Mouse (Mus musculus) heart, embryonic 16.5 days (tissue): ENCODE measurements around the gene Ndrg3. TPM values are rescaled to one million over a fixed set of nuclear protein-coding genes. Genes with fewer than 3 reads are reported as not detected.
A peak's percentile ranks its signal among the peaks of the same experiment; 100 is the strongest.

ENCODE experiments used
- ATAC-seq: fragments of 200-750 bp; cut with Nextera tagmentation; replicated peaks from 2 replicates; pipeline ENCODE4 v1.8.0; 2017; ENCODE audit warnings: moderate number of reproducible peaks; ENCODE audit not compliant: insufficient read depth, low FRiP score; ENCODE audit errors: extremely low read depth
- H3K27ac ChIP-seq: fragments of 300-500 bp; sonication (generic); 2 replicates; pipeline ENCODE4 v1.5.1; 2014; ENCODE audit warnings: mild to moderate bottlenecking, low read length, control low read depth, moderate library complexity
- H3K27me3 ChIP-seq: fragments of 300-500 bp; sonication (generic); 2 replicates; pipeline ENCODE4 v1.6.1; 2014; ENCODE audit warnings: low read length, mixed read lengths; ENCODE audit not compliant: control insufficient read depth, insufficient read depth
- H3K36me3 ChIP-seq: fragments of 300-500 bp; sonication (generic); 2 replicates; pipeline ENCODE4 v1.6.1; 2014; ENCODE audit not compliant: control insufficient read depth, insufficient read depth
- H3K4me1 ChIP-seq: fragments of 300-500 bp; sonication (generic); 2 replicates; pipeline ENCODE4 v1.6.1; 2014; ENCODE audit warnings: low read length, mixed read lengths; ENCODE audit not compliant: control insufficient read depth, insufficient read depth
- H3K4me2 ChIP-seq: fragments of 300-500 bp; sonication (generic); 2 replicates; pipeline ENCODE4 v1.6.1; 2014; ENCODE audit warnings: low read depth, mild to moderate bottlenecking, control low read depth, low read length
- H3K4me3 ChIP-seq: fragments of 300-500 bp; sonication (generic); 2 replicates; pipeline ENCODE4 v1.5.1; 2014; ENCODE audit warnings: mild to moderate bottlenecking, control low read depth, low read length
- H3K9ac ChIP-seq: fragments of 300-500 bp; sonication (generic); 2 replicates; pipeline ENCODE4 v1.6.1; 2014; ENCODE audit warnings: low read length, control low read depth
- H3K9me3 ChIP-seq: fragments of 300-500 bp; sonication (generic); replicated peaks from 2 replicates; pipeline ENCODE4 v1.6.1; 2016; ENCODE audit warnings: low read length; ENCODE audit not compliant: control insufficient read depth
- WGBS: fragments of 180-500 bp; shearing (Covaris S2); extraction: QIAGEN DNeasy Blood & Tissue Kit; methylation state at CpG from one replicate; pipeline ENCODE4 v1.1.7; 2014; 5-methylcytosine and 5-hydroxymethylcytosine counted together
- polyA plus RNA-seq: library from polyadenylated mRNA; unstranded; fragments of >200 nt; fragmentation: Nextera tagmentation; extraction: Ambion mirVana; gene quantifications from 2 replicates; pipeline ENCODE4 v1.2.1, GENCODE M21; 2015

Gene Ndrg3
- polyA plus RNA-seq, 1 experiment from 2014 or later: 60.0 TPM

DNA sequence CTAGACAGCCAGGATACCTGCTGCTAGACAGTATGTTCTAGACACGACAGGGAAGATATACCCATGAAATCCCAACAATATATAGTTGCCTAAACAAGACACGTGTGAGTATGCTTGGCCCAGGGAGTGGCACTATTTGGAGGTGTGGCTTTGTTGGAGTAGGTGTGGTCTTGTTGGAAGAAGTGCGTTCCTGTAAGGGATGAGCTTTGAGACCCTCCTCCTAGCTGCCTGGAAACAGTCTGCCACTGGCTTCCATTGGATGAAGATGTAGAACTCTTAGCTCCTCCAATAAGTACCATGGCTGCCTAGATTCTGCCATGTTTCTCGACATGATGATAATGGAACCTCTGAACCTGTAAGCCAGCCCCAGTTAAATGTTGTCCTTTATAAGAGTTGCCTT lies 10.6 kb downstream of the Ndrg3 start:
- no peaks in the 10 kb centered on the region for H3K9me3 ChIP-seq
- no peaks in the 10 kb centered on the region for H3K27me3 ChIP-seq
- 88% methylated on average over 4 of the region's 4 CpGs for WGBS
- no peak overlapping the region for H3K4me3 ChIP-seq
- H3K4me1 ChIP-seq: peaks cover 19% of the 10 kb centered on the region
- no peak overlapping the region for H3K4me2 ChIP-seq
- no peak overlapping the region for H3K9ac ChIP-seq
- peaks cover 6% of the 10 kb centered on the region; the same call in 1 of the 2 replicates for H3K36me3 ChIP-seq
- H3K27ac ChIP-seq: no peak overlapping the region
- no peak for ATAC-seq

DNA sequence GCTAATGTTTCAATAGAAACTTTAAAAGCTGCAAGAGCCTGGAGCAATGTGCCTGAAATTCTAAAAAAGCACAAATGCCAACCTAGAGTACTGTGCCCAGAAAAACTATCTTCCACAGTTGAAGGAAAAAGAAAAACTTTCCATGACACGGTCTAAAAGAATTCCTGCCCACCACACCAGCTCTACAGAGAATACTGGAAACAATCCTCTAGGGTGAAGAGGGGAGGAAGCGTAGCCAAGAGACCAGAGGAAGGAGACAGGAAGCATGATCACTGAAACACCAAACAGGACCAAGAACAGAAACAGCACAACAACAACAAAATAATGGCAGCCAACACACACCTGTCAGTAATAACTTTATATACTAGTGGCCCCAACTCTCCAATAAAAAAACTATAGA lies 11.8 kb downstream of the Ndrg3 start:
- Histone ChIP-seq H3K4me2 (no peak overlapping the region), H3K27me3 (no peaks in the 10 kb centered on the region), H3K9ac (no peak overlapping the region), H3K36me3 (peaks cover 6% of the 10 kb centered on the region; the same call in 1 of the 2 replicates), H3K4me1 (peaks cover 24% of the 10 kb centered on the region), H3K27ac (no peak overlapping the region), H3K9me3 (no peaks in the 10 kb centered on the region), H3K4me3 (no peak overlapping the region)
- ATAC-seq: 0 out of 2 replicates have a peak, but pooled peaks have one; percentile 14
- 47% methylated on average over 2 of the region's 2 CpGs for WGBS

DNA sequence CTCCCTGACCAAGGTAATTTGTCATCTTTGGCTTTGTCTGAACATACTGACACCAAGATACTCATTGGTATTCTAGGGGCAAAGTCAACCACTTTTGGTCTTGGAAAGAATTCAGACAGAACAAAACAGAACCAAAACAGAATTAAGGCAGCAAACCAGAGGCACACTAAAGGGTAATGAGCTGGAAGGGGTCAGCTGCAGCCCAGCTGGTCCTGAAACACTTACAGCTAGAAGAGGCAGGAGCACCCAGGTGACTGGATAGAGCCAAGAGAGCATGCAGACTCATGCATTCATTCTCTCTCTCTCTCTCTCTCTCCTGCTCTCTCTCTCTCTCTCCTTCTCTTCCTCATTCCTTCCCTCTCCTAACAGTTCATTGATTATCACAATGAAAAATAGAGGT lies 15.1 kb downstream of the Ndrg3 start:
- H3K9me3 ChIP-seq: no peaks in the 10 kb centered on the region
- peaks cover 31% of the 10 kb centered on the region for H3K4me1 ChIP-seq
- H3K27me3 ChIP-seq: no peaks in the 10 kb centered on the region
- H3K4me2 ChIP-seq: no peak overlapping the region
- H3K4me3 ChIP-seq: no peak overlapping the region
- H3K27ac ChIP-seq: no peak overlapping the region
- no peak overlapping the region for H3K9ac ChIP-seq
- H3K36me3 ChIP-seq: peaks cover 4% of the 10 kb centered on the region; the same call in 1 of the 2 replicates
- no peak for ATAC-seq

DNA sequence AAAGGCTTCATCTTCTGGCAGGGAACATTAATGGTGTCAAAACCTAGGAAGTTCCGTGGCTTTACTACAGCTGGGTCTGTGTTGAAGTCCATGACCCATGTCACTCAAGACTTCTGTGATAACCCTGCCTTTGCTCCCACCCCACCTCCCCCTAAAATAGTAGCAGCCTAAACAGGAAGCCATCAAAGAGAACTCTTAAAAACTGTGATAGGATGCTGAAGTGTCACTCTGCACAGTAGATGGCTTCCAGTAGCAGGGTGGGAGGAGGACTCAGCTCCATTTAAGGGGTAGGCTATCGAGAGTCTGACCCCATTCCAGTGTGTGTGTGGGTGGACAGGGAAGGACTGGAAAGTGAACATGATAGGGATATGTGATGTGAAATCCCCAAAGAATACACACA lies 16.9 kb downstream of the Ndrg3 start:
- Histone ChIP-seq H3K4me2 (peak overlapping the region; percentile 36), H3K27ac (peak overlapping the region; percentile 76), H3K27me3 (no peaks in the 10 kb centered on the region), H3K9me3 (no peaks in the 10 kb centered on the region), H3K4me1 (peaks cover 34% of the 10 kb centered on the region), H3K4me3 (0 out of 2 replicates have a peak overlapping the region, but pooled peaks have one; percentile 1), H3K36me3 (peaks cover 4% of the 10 kb centered on the region; the same call in 1 of the 2 replicates), H3K9ac (no peak overlapping the region)
- ATAC-seq: peak; percentile 82
- WGBS: 6% methylated on average over 2 of the region's 2 CpGs

DNA sequence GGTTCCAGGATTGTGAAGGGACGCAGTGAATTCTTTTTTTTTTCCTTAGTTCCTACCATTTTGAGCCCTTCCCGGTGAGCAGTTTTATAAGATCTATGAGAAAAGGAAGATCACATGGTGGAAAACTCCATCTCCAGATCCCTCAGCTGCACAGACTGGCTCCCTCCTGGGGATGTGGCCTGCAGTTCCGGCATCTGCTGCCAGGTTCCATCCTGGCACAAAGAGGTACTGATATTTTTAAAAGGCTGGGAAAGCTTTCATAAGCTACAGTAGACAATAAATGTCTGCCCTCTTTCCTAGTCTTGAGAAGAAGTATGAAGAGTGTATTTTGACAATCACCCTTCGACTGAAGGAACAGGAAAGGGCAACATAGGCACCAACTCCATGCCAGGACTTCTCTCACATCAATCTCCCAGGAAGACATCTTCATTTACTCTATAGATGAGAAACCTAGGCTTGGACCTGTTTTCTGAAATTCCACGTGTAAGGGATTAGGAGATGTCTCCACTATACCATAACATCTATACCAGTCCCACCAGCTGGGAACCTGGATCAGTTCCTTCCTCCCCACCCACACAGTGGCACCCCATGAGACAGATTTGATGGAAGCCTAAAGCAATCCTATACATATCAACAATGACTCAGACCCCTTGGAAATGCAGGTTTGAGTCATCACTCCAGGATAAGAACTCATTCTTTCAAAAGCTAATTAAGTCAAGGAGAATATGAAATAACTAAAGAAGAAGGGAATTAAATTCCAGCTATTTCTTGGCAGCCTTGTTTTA lies 18.3 kb downstream of the Ndrg3 start:
- Histone ChIP-seq H3K4me3 (no peak overlapping the region), H3K27me3 (no peaks in the 10 kb centered on the region), H3K4me1 (peaks cover 33% of the 10 kb centered on the region), H3K9ac (no peak overlapping the region), H3K36me3 (peaks cover 4% of the 10 kb centered on the region; the same call in 1 of the 2 replicates), H3K27ac (no peak overlapping the region), H3K4me2 (no peak overlapping the region), H3K9me3 (no peaks in the 10 kb centered on the region)
- 71% methylated on average over 5 of the region's 5 CpGs for WGBS
- no peak for ATAC-seq

DNA sequence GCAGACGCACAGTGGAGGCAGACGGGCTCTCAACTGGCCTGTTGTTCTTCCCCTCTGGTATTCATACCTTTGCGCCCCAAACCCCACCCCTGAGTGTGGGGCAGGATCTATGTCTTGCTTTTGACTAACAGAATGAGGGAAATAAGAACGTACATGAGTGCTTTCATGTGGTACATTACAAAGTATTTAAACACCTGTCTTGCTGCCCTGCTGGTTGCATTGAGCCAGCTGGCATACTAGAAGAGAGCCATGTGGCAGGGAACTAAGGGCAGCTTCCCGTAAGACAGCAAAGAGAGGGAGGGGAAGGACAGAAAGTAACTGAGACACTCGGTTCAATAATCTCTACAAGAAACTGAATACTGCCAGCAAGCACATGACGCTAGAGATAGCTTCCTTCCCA lies 21.6 kb downstream of the Ndrg3 start:
- H3K9me3 ChIP-seq: no peaks in the 10 kb centered on the region
- H3K4me1 ChIP-seq: peaks cover 24% of the 10 kb centered on the region
- no peak overlapping the region for H3K4me3 ChIP-seq
- H3K36me3 ChIP-seq: no peaks in the 10 kb centered on the region
- WGBS: 63% methylated on average over 7 of the region's 7 CpGs
- no peak for ATAC-seq
- peak overlapping the region; percentile 35; the same call in 1 of the 2 replicates for H3K27ac ChIP-seq
- H3K4me2 ChIP-seq: no peak overlapping the region
- no peak overlapping the region for H3K9ac ChIP-seq
- no peaks in the 10 kb centered on the region for H3K27me3 ChIP-seq

DNA sequence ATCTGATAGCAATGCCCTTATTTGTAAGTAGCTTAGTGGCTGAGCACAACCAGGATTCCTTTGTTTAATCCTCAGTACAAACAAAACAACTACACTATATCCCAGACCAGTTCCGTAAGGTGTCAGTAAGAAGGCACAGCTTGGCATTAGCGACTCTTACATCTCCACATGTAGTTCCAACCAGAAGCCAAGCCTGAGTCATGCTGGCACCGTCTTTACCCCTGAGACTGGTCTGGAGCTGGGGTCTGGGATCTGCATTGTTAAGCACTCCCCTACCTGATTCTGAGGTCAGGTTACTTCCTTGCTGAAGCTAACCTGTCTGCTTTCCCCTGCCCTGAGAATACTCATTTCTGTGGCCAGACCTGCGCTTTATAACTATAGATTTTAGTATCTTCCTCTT lies 23.4 kb downstream of the Ndrg3 start:
- Histone ChIP-seq H3K36me3 (no peaks in the 10 kb centered on the region), H3K9me3 (no peaks in the 10 kb centered on the region), H3K4me3 (no peak overlapping the region), H3K27me3 (no peaks in the 10 kb centered on the region), H3K4me1 (peaks cover 14% of the 10 kb centered on the region), H3K9ac (no peak overlapping the region), H3K4me2 (no peak overlapping the region), H3K27ac (no peak overlapping the region)
- 79% methylated on average over 4 of the region's 4 CpGs for WGBS
- ATAC-seq: no peak

DNA sequence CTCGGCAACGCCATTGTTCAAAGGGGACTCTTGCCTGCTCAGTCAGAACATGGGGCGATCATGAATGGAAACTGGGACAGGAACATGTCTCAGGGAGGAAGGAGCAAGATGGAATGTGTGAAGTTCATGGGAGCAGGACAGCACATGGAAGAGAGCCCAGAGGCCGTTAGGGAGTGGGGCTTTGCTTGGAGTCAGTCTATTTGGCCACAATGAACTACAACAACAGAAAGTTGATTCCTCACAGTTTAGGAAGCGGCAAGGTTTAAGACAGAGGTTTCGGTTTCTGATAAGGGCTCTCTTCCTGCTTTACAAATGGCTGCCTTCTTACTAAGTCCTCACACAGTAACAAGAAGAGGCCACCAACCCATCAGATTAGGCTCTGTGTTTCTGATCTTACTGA lies 24.5 kb downstream of the Ndrg3 start:
- no peak overlapping the region for H3K4me2 ChIP-seq
- H3K9me3 ChIP-seq: no peaks in the 10 kb centered on the region
- H3K27me3 ChIP-seq: no peaks in the 10 kb centered on the region
- H3K9ac ChIP-seq: no peak overlapping the region
- no peak overlapping the region for H3K27ac ChIP-seq
- no peak overlapping the region for H3K4me3 ChIP-seq
- 69% methylated on average over 6 of the region's 6 CpGs for WGBS
- H3K4me1 ChIP-seq: peaks cover 10% of the 10 kb centered on the region
- ATAC-seq: no peak
- H3K36me3 ChIP-seq: no peaks in the 10 kb centered on the region

DNA sequence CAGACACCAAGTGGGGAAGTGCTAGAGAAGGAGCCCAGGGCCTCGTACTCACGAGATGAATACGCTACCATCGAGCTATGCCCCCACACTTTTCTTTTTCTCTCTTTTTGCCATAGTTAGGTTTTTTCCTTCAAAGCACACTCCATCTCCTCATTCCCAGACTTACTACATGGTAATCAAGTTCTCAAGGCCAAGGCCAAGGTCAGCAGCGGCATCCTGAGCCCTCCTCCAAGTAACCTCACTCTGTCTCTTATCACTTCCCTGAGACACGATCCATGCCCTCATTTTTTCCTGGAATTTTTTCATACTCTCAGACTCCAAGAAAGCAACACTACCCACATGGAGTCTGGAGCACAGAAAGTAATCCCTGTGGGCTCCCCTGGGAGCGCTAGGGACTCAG lies 28.0 kb downstream of the Ndrg3 start:
- Histone ChIP-seq H3K36me3 (no peaks in the 10 kb centered on the region), H3K4me2 (no peak overlapping the region), H3K9me3 (no peaks in the 10 kb centered on the region), H3K4me1 (peaks cover 5% of the 10 kb centered on the region; the same call in 1 of the 2 replicates), H3K27ac (no peak overlapping the region), H3K27me3 (no peaks in the 10 kb centered on the region), H3K4me3 (no peak overlapping the region), H3K9ac (no peak overlapping the region)
- 76% methylated on average over 7 of the region's 7 CpGs for WGBS
- no peak for ATAC-seq
